Mouse (Mus musculus) layer of hippocampus, adult 11-12 months (tissue): ENCODE results near the gene Gm5108.

Experiments used
- DNase-seq: peaks from one replicate; pipeline ENCODE4 v3.0.0; 2022; ENCODE audit warnings: low spot score

The Gm5108 gene

DNA sequence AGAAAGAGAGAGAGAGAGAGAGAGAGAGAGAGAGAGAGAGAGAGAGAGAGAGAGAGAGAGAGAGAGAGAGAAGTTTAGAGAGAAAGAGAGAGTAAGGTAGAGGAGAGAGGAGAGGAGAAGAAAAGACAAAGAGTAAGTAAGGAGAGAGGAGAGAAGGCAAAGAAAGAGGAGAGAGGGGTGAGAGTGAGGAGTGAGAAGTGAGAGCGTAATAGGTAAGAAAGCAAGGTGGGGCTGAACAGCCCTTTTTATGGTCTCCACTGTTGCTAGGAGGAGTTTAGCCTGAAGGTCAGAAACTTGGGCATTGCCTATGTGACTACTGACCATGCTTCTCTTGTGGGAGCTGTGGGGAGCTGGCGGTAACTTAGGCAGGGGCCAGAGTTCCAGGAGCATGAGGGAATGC, at the start of gene Gm5108:
Gene Gm5108, plus strand, starts transcription at position 301 of the 400 bp plus-strand sequence.
- DNase-seq, result no peak

DNA sequence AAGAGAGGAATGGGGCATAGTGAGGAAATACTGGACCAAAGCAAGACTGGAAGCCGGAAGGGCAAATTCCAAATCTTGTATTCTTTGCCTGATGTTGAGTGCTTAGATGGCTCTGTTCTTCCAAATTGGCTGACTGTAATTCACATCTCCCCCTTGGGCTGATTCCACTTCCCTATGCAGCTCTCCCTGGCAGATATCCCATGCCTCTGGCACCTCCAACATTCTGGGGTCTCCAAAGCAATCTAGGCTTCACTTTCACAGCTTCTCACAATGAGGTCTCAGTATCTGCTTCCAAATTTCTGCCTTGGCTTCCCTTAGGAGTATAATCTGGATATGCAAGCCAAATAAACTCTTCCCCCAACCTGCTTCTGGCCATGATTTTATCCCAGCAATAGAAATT, 42.5 kb upstream of the Gm5108 start:
- no peak for DNase-seq

DNA sequence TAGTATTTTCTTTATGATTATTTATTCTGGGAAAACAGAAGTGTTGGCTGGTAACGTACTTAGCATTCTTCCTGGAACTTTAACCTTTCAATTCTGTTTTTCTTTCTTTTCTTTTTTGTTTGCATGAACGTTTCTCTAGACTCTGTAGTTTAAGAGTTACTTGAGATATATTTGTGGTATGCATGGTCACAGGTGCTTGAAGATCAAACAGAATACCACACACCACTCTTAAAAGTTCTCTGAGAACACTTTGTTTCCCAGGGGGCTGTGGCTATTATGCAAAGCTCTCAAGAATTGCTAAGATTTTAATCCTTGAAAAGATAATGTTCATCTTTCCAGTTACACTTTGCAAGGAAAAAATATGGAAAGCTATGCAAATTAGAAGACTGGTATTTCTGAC, 36.9 kb upstream of the Gm5108 start:
- DNase-seq, result no peak

DNA sequence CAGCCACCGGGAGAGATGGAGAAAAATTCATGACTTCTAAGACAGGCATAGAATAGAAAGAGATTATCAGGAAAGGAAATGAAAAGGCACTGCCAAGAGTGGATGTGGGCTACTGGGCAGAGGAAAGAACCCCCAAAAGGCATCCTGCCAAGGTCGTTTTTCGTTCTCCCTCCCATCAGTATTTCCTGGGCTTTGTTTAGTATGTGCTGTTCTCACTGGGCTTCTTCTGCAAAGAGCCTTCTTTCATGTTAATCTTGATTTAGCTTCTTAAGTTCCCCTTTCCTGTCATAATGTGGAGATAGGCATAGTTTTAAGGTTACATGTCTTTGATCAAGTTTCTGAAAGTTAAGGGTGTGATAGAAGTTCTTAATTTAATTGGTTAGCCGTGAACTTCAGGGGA, 10.9 kb upstream of the Gm5108 start:
- DNase-seq, result no peak

DNA sequence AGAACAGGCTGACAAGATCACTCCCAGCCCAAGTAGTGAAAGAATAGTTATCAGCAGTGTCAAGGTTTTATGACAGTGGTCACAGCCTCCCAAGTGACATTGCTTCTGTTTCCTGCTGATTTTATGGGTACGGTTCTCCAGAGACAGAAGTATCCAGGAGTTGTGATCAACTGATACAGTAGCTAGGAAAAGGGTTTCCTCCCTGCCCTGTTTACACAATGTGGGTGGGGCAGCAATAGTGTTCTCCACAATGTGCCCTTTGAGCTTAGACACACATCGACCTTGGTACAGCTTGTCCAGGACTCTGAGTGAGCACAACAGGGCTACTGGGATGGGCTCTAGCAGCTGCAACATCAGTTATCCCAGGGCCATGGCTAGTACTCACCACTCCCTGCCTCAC, 9.8 kb upstream of the Gm5108 start:
- no peak for DNase-seq

DNA sequence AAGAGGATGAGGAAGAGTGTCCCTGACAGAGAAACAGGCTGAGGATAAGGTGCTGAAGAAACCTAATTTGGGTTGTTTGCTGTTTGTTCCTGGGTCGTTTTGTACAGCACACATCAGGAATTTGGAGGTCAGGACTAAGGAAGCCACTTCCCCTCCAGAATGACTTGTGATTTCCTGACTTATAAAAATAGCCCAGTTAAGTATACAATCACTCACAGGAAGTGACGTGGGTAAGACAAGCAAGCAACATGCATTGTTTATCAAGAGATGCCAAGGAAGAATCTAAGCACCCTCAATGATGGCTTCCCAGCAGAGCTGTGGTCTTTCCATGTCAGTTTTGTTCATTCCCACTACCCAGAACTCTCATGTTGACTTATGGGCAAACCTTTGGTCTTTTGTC, 1.7 kb downstream of the Gm5108 start:
- no peak for DNase-seq

DNA sequence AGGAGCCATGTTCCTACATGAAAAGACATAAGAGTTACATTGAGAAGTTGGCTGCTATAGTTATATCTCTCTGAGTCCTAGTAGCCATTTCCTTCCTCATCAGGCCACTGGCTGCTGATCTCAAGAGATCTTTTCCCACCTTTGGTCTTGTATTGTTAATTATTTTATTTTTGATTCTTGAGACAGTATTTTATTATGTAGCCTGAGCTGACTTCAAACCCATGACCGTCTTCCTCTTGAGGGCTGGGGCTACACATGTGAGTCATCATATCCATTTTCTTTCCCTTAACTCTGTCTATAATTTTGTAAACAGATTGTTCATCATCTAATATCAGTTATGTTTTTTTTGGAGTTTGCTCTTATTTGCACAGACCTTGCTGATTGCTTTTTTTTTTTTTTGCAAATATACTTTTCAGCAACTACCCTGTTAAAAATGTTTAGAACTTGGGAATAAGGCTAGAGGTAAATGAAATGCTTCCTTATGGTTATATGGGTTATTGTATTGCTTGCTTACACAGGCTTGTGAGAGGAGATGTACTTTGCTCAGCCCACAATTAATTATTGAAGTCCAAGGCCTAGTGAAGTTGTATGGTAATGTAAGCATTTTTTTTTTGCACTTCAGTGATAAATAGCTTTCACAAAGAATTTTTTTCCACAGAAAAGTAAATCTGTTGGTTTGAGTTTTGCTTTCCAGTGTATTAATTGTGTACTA, 2.8 kb downstream of the Gm5108 start:
- no peak for DNase-seq

DNA sequence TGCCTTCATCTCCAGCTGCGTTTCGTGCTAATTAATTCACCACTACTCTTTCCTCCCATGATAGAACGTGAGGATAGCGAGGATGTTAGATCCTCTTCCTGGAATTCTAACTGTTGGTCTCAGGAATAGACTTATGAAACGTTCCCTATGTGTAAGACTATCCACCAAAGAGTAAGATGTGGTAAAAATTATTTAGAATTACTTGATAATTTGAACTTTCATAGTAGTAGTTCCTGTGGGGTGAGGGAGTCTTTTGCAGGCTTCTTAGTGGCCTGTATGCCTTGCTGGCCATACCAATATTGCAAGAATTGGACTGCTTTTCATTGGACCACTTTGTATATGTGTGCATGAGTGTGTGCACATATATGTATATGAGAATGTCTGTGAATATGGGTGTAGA, 4.9 kb downstream of the Gm5108 start, which contains the start of gene Gm21905:
Gene Gm21905, minus strand, starts transcription at position 101 of the 400 bp plus-strand sequence.
- DNase-seq, result no peak

DNA sequence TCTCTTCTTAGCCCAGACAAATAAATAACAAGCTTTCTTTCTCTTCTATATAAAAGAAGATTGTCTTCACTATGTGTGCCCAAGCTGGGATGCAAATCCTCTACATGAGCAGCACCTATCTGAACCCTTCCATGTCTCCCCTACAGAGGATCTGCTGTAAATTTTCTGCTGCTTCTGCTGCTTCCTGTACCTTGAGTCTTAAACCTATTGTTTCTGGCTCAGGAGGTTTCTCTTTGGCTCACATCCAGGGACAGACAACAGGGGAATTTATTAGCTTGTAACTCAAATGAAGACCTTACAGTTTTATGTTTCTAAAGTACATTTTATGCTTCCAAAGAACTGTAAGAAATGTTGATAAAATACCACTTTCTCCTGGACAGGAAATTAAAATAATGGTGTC, 5.5 kb downstream of the Gm5108 start:
- no peak for DNase-seq

DNA sequence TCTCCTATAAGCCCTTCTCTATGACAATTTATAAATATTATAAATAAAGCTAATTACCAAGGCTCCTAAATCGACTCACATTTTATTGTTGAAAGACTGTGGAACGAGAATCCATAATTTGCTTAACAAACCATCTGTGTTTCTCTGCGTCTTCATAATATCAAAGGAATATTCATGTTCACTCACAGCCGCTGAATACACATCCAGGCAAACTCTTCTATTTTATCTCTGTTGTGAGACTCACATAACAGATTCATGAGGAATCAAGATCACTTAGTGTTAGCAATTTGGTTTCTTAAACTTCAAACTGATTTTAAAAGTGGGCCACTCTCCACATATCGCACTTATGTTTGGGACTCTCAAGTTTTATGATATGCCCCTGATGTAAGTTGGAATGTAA, 6.6 kb downstream of the Gm5108 start:
- no peak for DNase-seq

DNA sequence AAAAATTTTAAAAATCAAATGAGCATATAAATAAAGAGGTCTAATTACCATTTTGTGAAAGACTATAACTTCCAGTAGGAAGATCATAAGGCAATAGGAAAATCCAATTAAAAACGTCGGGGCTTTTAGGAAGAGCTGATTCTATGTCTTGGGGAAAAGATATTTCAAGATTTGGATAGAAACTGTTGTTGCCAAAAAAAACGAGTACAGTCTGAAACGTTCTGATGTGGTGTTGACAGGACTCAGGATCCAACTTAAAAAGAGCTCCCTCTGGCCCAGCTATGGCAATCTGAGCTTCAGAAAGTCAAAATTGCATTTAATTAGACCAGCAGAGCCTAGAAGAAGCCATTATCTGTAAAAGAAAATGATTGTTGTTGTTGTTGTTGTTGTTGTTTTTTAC, 12.6 kb downstream of the Gm5108 start:
- DNase-seq, result no peak

DNA sequence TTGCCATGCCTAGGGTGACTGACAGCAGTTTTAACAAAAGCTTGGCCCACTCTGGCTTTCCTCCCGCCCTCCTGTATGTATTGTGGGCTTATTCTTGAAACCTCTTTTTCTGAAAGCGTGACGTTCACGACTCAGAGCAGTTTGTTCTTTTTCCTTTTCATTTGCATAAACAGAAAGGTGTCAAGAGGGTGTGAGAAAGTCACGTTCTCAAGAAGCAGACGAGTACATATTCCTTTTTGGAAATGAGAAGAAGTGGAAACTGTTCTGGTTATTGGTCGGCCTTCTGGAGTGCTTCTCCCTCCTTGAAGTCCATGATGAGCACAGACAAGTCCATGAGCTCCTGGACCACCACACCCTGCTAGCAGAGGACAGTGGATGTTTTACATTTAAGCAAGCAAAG, 14.0 kb downstream of the Gm5108 start:
- DNase-seq, result no peak

DNA sequence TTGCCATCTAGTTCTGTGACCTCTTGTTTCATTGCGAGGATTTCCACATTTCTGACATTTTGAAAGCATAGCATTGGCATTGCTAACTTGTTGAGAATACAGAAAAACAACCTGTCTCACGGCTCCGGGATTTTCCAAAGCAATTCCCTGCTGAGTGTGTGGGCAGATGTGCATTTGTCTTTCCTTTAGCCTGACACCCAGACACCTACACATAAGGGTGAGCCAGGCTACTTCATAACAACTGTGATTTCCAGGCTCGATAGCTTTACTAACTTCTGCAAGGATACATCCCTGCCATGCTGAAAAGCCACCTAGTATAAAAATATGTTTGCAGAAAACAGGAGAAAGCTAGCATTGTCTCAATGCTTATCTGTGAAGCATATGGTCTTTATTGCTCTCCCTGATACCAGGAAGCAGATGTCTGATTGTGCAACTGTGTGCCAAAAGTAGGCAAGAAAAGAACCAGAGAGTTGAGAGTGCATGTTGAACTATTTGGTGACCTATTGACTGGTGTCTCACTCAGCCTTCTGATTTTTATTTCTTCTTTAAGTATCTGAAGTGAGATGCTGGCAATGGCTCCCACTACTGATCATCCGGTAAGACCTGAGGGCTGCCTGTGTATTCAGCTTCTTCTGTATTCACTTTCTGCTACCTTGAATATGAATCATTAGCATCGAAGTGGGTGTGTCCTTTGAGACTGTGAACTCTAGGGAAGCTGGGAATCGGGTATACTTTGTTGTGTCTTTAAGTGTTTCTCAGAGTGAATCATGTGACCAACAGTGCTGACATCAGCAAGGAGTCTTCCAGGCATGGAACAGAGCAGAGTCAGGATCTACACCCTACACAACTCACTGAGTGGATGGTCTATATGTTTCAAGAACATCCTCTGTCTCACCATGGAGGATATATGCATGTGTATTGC, 20.5 kb downstream of the Gm5108 start:
- no peak for DNase-seq

DNA sequence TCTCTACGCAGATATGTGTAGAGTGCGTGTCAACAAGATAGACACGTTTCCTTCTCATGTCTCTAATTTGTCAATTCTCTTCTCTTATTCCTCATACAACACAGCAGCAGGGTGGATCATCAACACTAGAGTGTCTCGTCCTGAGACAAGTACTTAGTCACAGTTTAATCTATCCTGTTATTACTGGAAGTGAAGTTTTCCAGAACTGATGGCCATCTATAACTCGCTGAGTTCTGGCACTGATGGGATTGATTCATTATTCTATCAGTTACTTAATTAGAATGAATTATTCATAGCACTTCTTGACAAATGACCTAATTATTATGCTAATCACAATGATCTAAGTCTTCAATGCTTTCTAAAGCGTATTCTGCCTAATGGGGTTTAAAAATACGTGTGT, 28.1 kb downstream of the Gm5108 start:
- DNase-seq, result no peak

DNA sequence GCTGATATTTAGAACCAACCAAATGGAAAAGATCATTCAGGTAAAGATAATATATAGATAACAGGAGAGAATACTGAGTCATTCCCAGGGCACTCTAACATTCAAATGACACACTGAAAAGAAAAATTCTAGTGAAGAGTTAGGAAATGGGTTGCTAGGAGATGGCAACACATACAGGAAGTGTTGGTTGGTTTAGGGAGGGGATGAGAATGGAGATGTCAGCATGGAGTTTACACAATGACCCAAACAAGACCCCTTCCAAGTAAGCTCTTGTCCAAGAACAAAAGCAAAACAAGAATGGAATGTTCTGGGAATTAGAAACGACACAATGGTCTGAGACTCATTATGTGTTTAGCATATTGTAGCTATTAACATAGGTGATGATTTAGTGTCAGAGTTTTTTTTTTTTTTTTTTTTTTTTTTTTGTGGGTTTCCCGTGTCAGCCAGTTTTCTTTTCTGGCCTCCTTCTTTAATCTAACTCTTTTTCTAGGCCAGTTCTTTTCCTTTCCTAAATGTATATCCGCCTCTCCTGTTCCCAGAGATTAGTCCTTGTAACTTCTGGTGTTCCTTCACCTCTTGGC, 40.6 kb downstream of the Gm5108 start:
- DNase-seq, result no peak

DNA sequence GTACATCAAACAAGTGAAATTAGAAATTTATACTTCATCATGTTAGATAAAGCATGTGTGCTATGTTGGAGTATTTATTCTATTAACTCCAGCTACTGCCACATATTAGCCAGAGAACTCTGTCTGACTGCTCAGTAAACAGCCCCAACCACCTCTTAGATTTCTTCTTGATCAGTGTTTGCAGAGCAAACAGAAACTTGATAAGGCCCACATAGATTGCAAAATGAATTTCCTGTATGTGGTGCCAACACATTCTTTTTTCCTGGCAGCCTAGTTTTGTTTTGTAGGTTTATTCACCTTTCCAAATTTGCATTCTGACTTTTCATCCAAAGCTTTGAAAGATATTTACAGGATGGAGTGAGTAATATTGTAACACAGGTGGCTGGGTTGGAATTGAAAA, 49.0 kb downstream of the Gm5108 start:
- no peak for DNase-seq

DNA sequence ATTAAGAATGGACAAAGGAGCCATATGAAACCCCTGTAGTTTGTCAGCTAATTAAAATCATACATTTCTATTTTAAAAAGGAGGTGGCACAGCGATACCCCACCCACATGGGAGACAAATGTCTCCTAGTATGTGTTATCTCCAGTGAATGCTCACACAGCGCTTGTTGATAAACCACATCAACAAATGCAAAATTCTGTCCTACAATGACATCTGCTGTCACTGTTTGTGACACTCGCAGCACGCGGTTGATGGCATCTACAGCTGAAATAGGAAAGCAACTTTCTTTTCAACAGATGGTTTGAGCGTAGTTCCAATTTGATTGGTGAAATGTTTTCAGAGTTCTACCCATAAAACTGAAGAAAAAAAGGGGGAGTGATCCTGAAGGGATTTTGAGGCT, 61.1 kb downstream of the Gm5108 start:
- peak; percentile 25 for DNase-seq

DNA sequence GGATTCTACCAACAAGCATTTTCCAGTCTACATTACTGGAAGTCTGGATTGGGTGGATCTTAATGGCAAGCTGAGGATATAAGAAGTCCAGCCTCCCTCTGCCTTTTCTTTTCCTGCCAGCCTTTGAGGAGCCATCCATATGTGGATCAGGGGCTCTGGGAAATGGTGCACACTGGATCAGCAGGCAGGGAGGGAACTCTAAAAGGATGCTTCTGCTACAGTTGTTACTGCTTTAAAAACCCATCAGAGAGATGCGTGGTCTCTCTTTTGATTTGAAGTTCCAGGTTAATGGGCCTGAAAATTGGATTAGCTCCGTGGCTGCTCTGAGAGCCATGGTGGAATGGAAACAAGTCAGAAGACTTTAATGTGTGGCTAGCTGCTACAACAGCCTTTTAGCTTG, 62.4 kb downstream of the Gm5108 start:
- no peak for DNase-seq

DNA sequence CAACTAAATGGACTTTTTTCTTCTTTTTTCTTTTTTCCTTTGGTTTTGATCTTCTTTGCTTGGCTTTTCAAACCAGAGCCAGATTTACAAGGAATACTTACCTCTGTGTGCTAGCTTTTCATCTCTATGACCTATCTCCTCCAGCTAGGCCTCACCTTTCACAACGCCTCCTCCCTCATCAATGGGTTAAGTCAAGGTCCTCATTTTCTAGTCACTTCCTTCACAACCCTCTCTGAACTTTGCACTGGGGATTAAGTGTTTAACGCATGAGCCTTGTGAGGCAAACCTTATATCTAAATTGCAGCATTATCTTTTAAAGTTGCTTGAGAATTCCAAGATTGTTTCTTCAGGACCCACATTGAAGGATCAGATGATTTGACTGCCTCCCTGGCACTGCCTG, 63.0 kb downstream of the Gm5108 start:
- no peak for DNase-seq

DNA sequence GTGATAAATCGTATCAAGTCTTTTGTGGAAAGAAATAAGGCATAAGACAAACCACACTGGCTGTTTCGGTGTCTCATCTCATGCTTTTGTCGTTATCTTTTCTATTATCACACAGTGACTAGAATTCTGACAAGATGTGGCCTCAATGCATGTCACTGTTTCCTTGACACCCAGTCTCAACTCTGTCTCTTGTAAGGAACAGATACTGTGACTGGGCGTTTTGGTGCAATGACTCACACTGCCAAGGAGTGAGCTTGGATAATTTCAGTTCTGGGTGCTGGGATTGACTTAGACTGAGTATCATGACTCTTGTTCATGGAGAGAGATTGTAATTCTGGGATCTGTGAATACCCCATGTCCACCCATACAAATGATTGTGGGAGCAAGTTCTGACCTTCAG, 65.6 kb downstream of the Gm5108 start:
- DNase-seq, result no peak

DNA sequence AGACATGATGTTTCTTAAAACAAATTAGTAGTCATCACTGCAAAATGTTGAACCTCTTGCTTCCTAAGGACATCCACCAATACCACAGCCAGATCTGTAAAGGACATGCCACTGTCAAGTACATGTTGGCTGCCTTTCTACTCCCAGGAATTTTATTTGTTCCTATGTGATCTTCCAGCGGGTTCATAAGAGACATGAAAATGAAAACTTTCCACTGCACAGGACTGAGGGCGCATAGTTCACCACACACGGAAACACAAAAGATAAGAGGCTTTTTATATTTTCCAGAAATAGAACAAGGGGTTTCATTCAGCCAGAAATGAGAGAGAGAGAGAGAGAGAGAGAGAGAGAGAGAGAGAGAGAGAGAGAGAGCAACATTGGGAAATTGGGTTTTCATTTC, 70.1 kb downstream of the Gm5108 start:
- no peak for DNase-seq

DNA sequence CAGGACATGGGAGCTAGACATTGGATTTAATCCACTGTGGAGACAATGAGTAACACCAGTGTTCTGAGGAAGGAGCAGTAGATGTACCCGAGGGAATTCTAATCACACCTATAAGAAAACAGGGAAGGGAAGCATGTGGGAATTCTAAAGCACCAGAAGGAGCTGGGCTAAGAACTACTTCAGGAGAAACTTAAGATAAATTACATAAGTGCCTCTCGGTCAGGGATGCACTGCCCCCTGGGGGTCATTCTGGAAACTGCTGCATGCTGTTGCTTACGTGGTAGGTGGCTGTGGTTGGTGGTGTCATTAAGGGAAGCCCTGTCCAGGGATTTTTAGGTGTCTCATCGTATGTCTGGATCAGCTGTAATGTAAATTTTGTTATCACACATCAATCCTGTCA, 71.1 kb downstream of the Gm5108 start:
- DNase-seq, result peak; percentile 89

DNA sequence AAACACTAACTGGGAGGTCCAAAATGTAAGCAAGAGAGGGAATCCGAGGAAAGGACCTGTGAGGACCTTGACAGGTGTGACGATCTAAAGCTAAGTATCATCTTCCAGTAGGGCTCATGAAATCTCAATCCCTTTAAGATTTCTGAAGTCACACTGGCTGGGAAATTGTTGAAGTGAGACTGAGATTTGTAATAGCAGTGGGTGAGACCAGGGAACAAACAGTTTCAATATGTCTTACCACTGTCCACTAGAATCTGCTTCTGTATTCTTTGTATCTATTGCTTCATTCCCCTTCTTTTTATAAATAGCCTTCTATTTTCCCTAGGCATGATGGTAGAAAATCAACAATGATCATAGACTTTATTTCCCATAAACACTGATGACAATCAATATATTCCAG, 79.4 kb downstream of the Gm5108 start:
- no peak for DNase-seq
